ENCODE assay signal across 8 mouse cellular contexts in the genomic region with DNA sequence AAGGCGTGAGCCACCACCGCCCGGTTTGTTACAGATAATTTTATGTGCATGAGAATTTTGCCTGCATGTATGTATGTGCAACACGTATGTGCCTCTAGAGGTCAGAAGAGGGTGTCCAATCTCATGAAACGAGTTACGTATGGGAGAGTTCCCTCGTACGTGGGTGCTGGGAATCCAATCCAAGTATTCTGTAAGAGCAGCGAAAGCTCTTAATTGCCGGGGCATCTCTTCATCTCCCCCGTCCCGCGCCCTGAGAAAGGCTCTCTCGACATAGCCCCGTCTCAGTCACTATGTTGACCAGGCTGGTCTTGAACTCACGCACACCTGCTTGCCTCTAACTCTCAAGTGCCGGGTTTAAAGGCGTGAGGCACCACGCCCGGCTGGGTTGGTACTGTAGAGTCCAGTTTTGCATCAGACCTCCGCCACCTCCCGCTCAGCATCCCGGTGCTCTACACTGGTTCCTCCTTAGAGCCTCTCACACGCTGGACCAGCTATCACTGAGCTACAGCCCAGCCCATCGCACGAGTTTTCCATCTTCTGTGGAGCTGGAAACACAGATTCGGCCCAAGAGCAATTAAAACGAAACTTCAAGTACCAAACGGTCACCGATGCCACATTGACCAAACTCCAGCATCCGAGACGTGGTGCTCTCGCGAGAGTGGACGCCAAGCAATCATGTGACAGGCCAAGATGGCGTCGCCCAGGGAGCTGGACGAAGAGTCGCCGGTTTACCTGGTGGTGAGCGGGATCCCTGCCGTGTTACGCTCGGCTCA. TPM values are rescaled to one million over a fixed set of nuclear protein-coding genes. Genes with fewer than 3 reads are reported as not detected.
A peak's percentile ranks its signal among the peaks of the same experiment; 100 is the strongest.
DNase-seq lines count a peak whose midpoint lies in the region; ATAC-seq lines count a peak whose summit lies in the region.

Gene Gpatch3, plus strand, starts transcription at position 676 of the 773 bp plus-strand sequence.

- peaks cover 15% of the 10 kb centered on the region for H3K36me3 ChIP-seq in hindbrain, embryonic 13.5 days

- H3K27me3 ChIP-seq in hindbrain, embryonic 13.5 days: no peaks in the 10 kb centered on the region; the same call in 1 of the 2 replicates

- H3K4me3 ChIP-seq in hindbrain, embryonic 13.5 days: peak within 1 kb of the TSS; percentile 97

- H3K4me2 ChIP-seq in hindbrain, embryonic 13.5 days: peak within 1 kb of the TSS; percentile 91

- 7% methylated on average over 44 of the region's 44 CpGs for whole genome bisulfite sequencing in hindbrain, embryonic 13.5 days

- H3K9ac ChIP-seq in hindbrain, embryonic 13.5 days: peak within 1 kb of the TSS; percentile 90

- DNase-seq in Muller cell, postnatal 12 days (ENCODE audit: inconsistent ontology term): peak; percentile 88
- peak; percentile 91 for DNase-seq in cerebellum, adult 9-11 months
- peak; percentile 83 to 90 for DNase-seq in frontal cortex, postnatal 10 days (ENCODE audit: low spot score in 2 of 2)
- DNase-seq in layer of hippocampus, postnatal 25 days (ENCODE audit: extremely low spot score in 1 of 2, low spot score in 1 of 2): peak; percentile 81 to 88
- DNase-seq in lung, postnatal 25 days (ENCODE audit: low spot score): peak; percentile 93
- DNase-seq in retina, embryonic 14.5 days (ENCODE audit: low spot score): peak; percentile 95
- peak; percentile 90 for DNase-seq in thymus, postnatal 4 days

- peak within 1 kb of the TSS; percentile 87 for H3K27ac ChIP-seq in hindbrain, embryonic 13.5 days

- H3K4me1 ChIP-seq in hindbrain, embryonic 13.5 days (replicated peaks): peaks cover 14% of the 10 kb centered on the region

- peak; percentile 90 for ATAC-seq in hindbrain, embryonic 13.5 days (ENCODE audit: low FRiP score)

- H3K9me3 ChIP-seq in hindbrain, embryonic 13.5 days: no peaks in the 10 kb centered on the region

RNA-seq across cellular contexts. Expression of gene Gpatch3, which starts in this region (rescaled TPM):
- 6.7 and 8.3 TPM in 2 replicates for polyA plus RNA-seq in hindbrain, embryonic 13.5 days (2015; fragmentation: Nextera tagmentation; extraction: Ambion mirVana)
- total RNA-seq in layer of hippocampus, postnatal 25 days (2021): 1 to 10 TPM; 8.2 to 9.5 TPM

Comparison
In these comparisons a context has a peak if more than half of its experiments do, and no peak if none do; other contexts are left out.
1. Peak in every context shown above with its lines: DNase-seq, ATAC-seq, H3K4me3 ChIP-seq and H3K27ac ChIP-seq.